Comparison of ENCODE assay signal across 12 mouse cellular contexts in the genomic region with DNA sequence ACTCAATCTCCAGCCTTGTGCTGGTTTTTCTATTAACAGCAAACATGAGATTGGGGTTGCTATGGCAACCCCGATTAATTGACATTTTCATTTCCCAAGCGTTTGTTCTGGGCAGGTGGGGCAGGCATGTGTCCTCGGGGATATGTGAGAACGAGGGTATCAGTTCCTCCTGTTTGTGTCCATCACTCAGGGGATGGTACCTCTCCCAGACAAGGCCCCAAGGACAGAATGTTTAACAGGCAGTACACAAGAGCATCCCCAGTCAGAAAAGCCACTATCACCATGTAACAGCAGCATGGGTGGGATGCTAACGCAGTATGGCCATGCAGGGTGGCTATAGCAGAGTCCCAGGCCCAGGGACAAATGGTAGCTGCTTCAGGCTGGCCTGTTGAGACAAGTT. TPM values are rescaled to one million over a fixed set of nuclear protein-coding genes. Genes with fewer than 3 reads are reported as not detected.
DNase-seq lines count a peak whose midpoint lies in the region; ATAC-seq and TF ChIP-seq lines count a peak whose summit lies in the region.
"Had no signal": no experiment of that assay in that cellular context is flagged by ENCODE, and none has a peak within 500 bp of the region (broad histone marks: within the 10 kb centered on the region; RNA-seq: fewer than 3 reads in every experiment).

No protein-coding gene starts in this region.

- H3K36me3 ChIP-seq in hindbrain, embryonic 11.5 days (ENCODE audit: control insufficient read depth, insufficient read depth, low read length): no peaks in the 10 kb centered on the region
- no peaks in the 10 kb centered on the region for H3K36me3 ChIP-seq in limb, embryonic 14.5 days (ENCODE audit: control insufficient read depth, insufficient read depth, low read length)
- H3K36me3 ChIP-seq in neural tube, embryonic 14.5 days (ENCODE audit: control insufficient read depth, insufficient read depth, low read length): no peaks in the 10 kb centered on the region
- no peaks in the 10 kb centered on the region for H3K36me3 ChIP-seq in heart, adult 2 months (ENCODE audit: control insufficient read depth, insufficient read depth, low read length)
- H3K36me3 ChIP-seq: heart, embryonic 10.5 days; liver, embryonic 15.5 days had no signal

- no peaks in the 10 kb centered on the region for H3K27me3 ChIP-seq in hindbrain, embryonic 11.5 days (ENCODE audit: control insufficient read depth, insufficient read depth, low read length)
- H3K27me3 ChIP-seq in limb, embryonic 14.5 days (ENCODE audit: control insufficient read depth, insufficient read depth, low read length): no peaks in the 10 kb centered on the region
- no peaks in the 10 kb centered on the region for H3K27me3 ChIP-seq in neural tube, embryonic 14.5 days (ENCODE audit: control insufficient read depth, insufficient read depth, low read length)
- no peaks in the 10 kb centered on the region for H3K27me3 ChIP-seq in heart, adult 2 months (ENCODE audit: control insufficient read depth, insufficient read depth, low read length)
- H3K27me3 ChIP-seq: liver, embryonic 15.5 days had no signal

- H3K27ac ChIP-seq in hindbrain, embryonic 11.5 days (ENCODE audit: low read depth, low read length): peak overlapping the region; percentile 62
- H3K27ac ChIP-seq in limb, embryonic 14.5 days (replicated peaks; ENCODE audit: low read depth, low read length): peak overlapping the region; percentile 52; the same call in 1 of the 2 replicates
- peak overlapping the region; percentile 90 for H3K27ac ChIP-seq in neural tube, embryonic 14.5 days (ENCODE audit: low read depth, low read length)
- no peak overlapping the region for H3K27ac ChIP-seq in heart, adult 2 months
- H3K27ac ChIP-seq: left cerebral cortex, adult 2 months; liver, embryonic 15.5 days had no signal

- 55% methylated on average over 5 of the region's 5 CpGs for WGBS in hindbrain, embryonic 11.5 days
- 52% methylated on average over 5 of the region's 5 CpGs for WGBS in limb, embryonic 14.5 days
- WGBS in neural tube, embryonic 14.5 days: 35% methylated on average over 5 of the region's 5 CpGs
- WGBS in heart, adult 2 months: 78% methylated on average over 5 of the region's 5 CpGs

- no peaks in the 10 kb centered on the region for H3K79me2 ChIP-seq in heart, adult 2 months (replicated peaks; ENCODE audit: control insufficient read depth, insufficient read depth, low read length)

- no peaks in the 10 kb centered on the region for H3K9me3 ChIP-seq in hindbrain, embryonic 11.5 days (ENCODE audit: control insufficient read depth, low read length)
- H3K9me3 ChIP-seq in limb, embryonic 14.5 days (ENCODE audit: control insufficient read depth, low read length): no peaks in the 10 kb centered on the region
- H3K9me3 ChIP-seq in neural tube, embryonic 14.5 days (ENCODE audit: control insufficient read depth, low read length): no peaks in the 10 kb centered on the region
- H3K9me3 ChIP-seq: heart, embryonic 10.5 days; liver, embryonic 15.5 days had no signal

- intact Hi-C loops in left cerebral cortex, postnatal 14 days (cut with DNase I): no loop called here
- intact Hi-C loops in heart, adult 2 months (cut with DNase I): no loop called here

- TF ChIP-seq POLR2A in limb, embryonic 14.5 days (IDR thresholded peaks at IDR 0.05; ENCODE audit: borderline replicate concordance, extremely low read depth, insufficient read depth, insufficient read length): no peak
- no peak for TF ChIP-seq POLR2A in heart, adult 2 months (IDR thresholded peaks at IDR 0.05; ENCODE audit: insufficient read depth, low read depth, low read length)

- DNase-seq in left cerebral cortex, postnatal 14 days (ENCODE audit: low spot score in 2 of 2): peak; percentile 13 to 44
- DNase-seq in left cerebral cortex, adult 18-20 months (ENCODE audit: low spot score in 2 of 2): no peak
- DNase-seq in hindbrain, embryonic 11.5 days (ENCODE audit: low spot score): peak; percentile 49
- DNase-seq in limb, embryonic 14.5 days (ENCODE audit: low spot score): no peak
- DNase-seq in kidney, adult 8-10 months: no peak
- DNase-seq in frontal cortex, postnatal 36 days (ENCODE audit: low spot score in 2 of 2): no peak
- no peak for DNase-seq in heart, adult 2 months

- TF ChIP-seq EP300 in heart, adult 2 months (IDR thresholded peaks at IDR 0.05; ENCODE audit: insufficient read depth, low read depth, low read length): no peak

- H3K4me2 ChIP-seq in hindbrain, embryonic 11.5 days (replicated peaks; ENCODE audit: low read depth, low read length): no peak overlapping the region
- H3K4me2 ChIP-seq in limb, embryonic 14.5 days (replicated peaks; ENCODE audit: low read depth, low read length, severe bottlenecking): no peak overlapping the region
- H3K4me2 ChIP-seq in neural tube, embryonic 14.5 days (ENCODE audit: low read depth, low read length): peak overlapping the region; percentile 18; the same call in 1 of the 2 replicates
- H3K4me2 ChIP-seq: liver, embryonic 15.5 days had no signal

- no peak overlapping the region for H3K9ac ChIP-seq in hindbrain, embryonic 11.5 days (ENCODE audit: low read depth, low read length)
- no peak overlapping the region for H3K9ac ChIP-seq in limb, embryonic 14.5 days (ENCODE audit: low read depth, low read length, severe bottlenecking)
- no peak overlapping the region for H3K9ac ChIP-seq in neural tube, embryonic 14.5 days (replicated peaks; ENCODE audit: low read depth, low read length)
- no peak overlapping the region for H3K9ac ChIP-seq in heart, adult 2 months (ENCODE audit: low read depth, low read length)
- H3K9ac ChIP-seq: liver, embryonic 15.5 days had no signal

- no peak overlapping the region for H3K4me3 ChIP-seq in hindbrain, embryonic 11.5 days (ENCODE audit: low read depth, low read length)
- no peak overlapping the region for H3K4me3 ChIP-seq in limb, embryonic 14.5 days (replicated peaks; ENCODE audit: low read length)
- H3K4me3 ChIP-seq in neural tube, embryonic 14.5 days (ENCODE audit: low read depth, low read length): no peak overlapping the region
- H3K4me3 ChIP-seq in heart, adult 2 months: no peak overlapping the region
- H3K4me3 ChIP-seq: heart, embryonic 10.5 days; left cerebral cortex, adult 2 months; liver, embryonic 15.5 days had no signal

- TF ChIP-seq CTCF in heart, adult 2 months (IDR thresholded peaks at IDR 0.05): no peak

- ATAC-seq in hindbrain, embryonic 11.5 days (ENCODE audit: low FRiP score): peak; percentile 57; the same call in 1 of the 2 replicates
- ATAC-seq in limb, embryonic 14.5 days (ENCODE audit: low FRiP score, low read depth): peak; percentile 45; the same call in 1 of the 2 replicates
- ATAC-seq in neural tube, embryonic 14.5 days (ENCODE audit: low read depth): peak; percentile 64
- ATAC-seq: intestine, embryonic 16.5 days had no signal

- no peaks in the 10 kb centered on the region for H3K4me1 ChIP-seq in hindbrain, embryonic 11.5 days (replicated peaks; ENCODE audit: control insufficient read depth, insufficient read depth, low read length)
- H3K4me1 ChIP-seq in limb, embryonic 14.5 days (ENCODE audit: control insufficient read depth, insufficient read depth, low read length): no peaks in the 10 kb centered on the region
- peaks cover 14% of the 10 kb centered on the region for H3K4me1 ChIP-seq in neural tube, embryonic 14.5 days (ENCODE audit: control insufficient read depth, insufficient read depth, low read length)
- H3K4me1 ChIP-seq in heart, adult 2 months (ENCODE audit: control insufficient read depth, insufficient read depth, low read length): no peaks in the 10 kb centered on the region
- H3K4me1 ChIP-seq: liver, embryonic 15.5 days had no signal

RNA-seq across cellular contexts. Expression of gene Kifc3, which starts 27.3 kb away (rescaled TPM):
- total RNA-seq in left cerebral cortex, postnatal 14 days (2021): 10 to 100 TPM; 52.9 to 60.3 TPM
- 10 to 100 TPM; 55.9 to 58.7 TPM for total RNA-seq in left cerebral cortex, adult 18-20 months (2021)
- polyA plus RNA-seq in hindbrain, embryonic 11.5 days (2014; fragmentation: Nextera tagmentation; extraction: Ambion mirVana): 5.2 and 5.7 TPM in 2 replicates
- 25.9 and 30.3 TPM in 2 replicates for polyA plus RNA-seq in limb, embryonic 14.5 days (2012; rRNA removed)
- 12.7 and 20.3 TPM in 2 replicates for polyA plus RNA-seq in limb, embryonic 14.5 days (2014; fragmentation: Nextera tagmentation; extraction: Ambion mirVana)
- polyA plus RNA-seq in neural tube, embryonic 14.5 days (2014; fragmentation: Nextera tagmentation; extraction: Ambion mirVana): 15.9 and 20.0 TPM in 2 replicates
- 10 to 100 TPM; 76.2 to 93.4 TPM for total RNA-seq in heart, adult 2 months (2021)
- polyA plus RNA-seq in heart, adult 2 months (2012; rRNA removed): 58.7 and 64.9 TPM in 2 replicates

Comparison
In these comparisons a context has a peak if more than half of its experiments do, and no peak if none do; other contexts are left out.
1. DNase-seq: peak in left cerebral cortex, postnatal 14 days (2 of 2) and hindbrain, embryonic 11.5 days (single experiment); none in left cerebral cortex, adult 18-20 months (0 of 2), limb, embryonic 14.5 days (single experiment), kidney, adult 8-10 months (0 of 2), frontal cortex, postnatal 36 days (0 of 2) and heart, adult 2 months (0 of 2).
2. Peak in every context shown above with its lines, with median percentiles within 50 percentile points of each other: ATAC-seq.